ENCODE assay signal across 9 mouse cellular contexts in genomic region chr5:149412194-149412575, GRCm38 (mm10). TPM values are rescaled to one million over a fixed set of nuclear protein-coding genes. Genes with fewer than 3 reads are reported as not detected.
A peak's percentile ranks its signal among the peaks of the same experiment; 100 is the strongest.
DNase-seq lines count a peak whose midpoint lies in the region; ATAC-seq and TF ChIP-seq lines count a peak whose summit lies in the region.
"Had no signal": no experiment of that assay in that cellular context is flagged by ENCODE, and none has a peak within 500 bp of the region (broad histone marks: within the 10 kb centered on the region; RNA-seq: fewer than 3 reads in every experiment).

No protein-coding gene starts in this region.

- 34% methylated on average over 11 of the region's 11 CpGs for WGBS in heart, adult 2 months
- WGBS in forebrain, embryonic 15.5 days: 32% methylated on average over 11 of the region's 11 CpGs
- 30% methylated on average over 11 of the region's 11 CpGs for WGBS in liver, embryonic 12.5 days (ENCODE audit: insufficient replicate concordance)

- H3K9ac ChIP-seq in heart, adult 2 months (ENCODE audit: low read depth, low read length): peak overlapping the region; percentile 44
- peak overlapping the region; percentile 39 for H3K9ac ChIP-seq in forebrain, embryonic 15.5 days (replicated peaks)
- H3K9ac ChIP-seq in liver, embryonic 12.5 days: no peak overlapping the region

- no peaks in the 10 kb centered on the region; the same call in 1 of the 2 replicates for H3K4me1 ChIP-seq in heart, adult 2 months (ENCODE audit: control insufficient read depth, insufficient read depth, low read length)
- peaks cover 14% of the 10 kb centered on the region for H3K4me1 ChIP-seq in E14TG2a.4 (replicated peaks; ENCODE audit: low read depth, low read length)
- H3K4me1 ChIP-seq in forebrain, embryonic 15.5 days: peaks cover 22% of the 10 kb centered on the region
- H3K4me1 ChIP-seq in liver, embryonic 12.5 days: peaks cover 23% of the 10 kb centered on the region

- H3K4me3 ChIP-seq in heart, adult 2 months: peak overlapping the region; percentile 45
- H3K4me3 ChIP-seq in E14TG2a.4 (replicated peaks; ENCODE audit: low read length): peak overlapping the region; percentile 75
- H3K4me3 ChIP-seq in forebrain, embryonic 15.5 days: peak overlapping the region; percentile 26
- peak overlapping the region; percentile 20 for H3K4me3 ChIP-seq in liver, embryonic 12.5 days

- H3K79me2 ChIP-seq in heart, adult 2 months (replicated peaks; ENCODE audit: control insufficient read depth, insufficient read depth, low read length): no peaks in the 10 kb centered on the region

- H3K4me2 ChIP-seq in forebrain, embryonic 15.5 days (replicated peaks): peak overlapping the region; percentile 52
- peak overlapping the region; percentile 53 for H3K4me2 ChIP-seq in liver, embryonic 12.5 days

- intact Hi-C loops in heart, adult 2 months (cut with DNase I): loop anchor here (5.0 kb wide), 1 partner anchor 35 kb away; no protein-coding TSS in a partner anchor

- H3K36me3 ChIP-seq in heart, adult 2 months (ENCODE audit: control insufficient read depth, insufficient read depth, low read length): no peaks in the 10 kb centered on the region
- H3K36me3 ChIP-seq in E14TG2a.4 (ENCODE audit: insufficient read depth, low read length): no peaks in the 10 kb centered on the region
- H3K36me3 ChIP-seq in forebrain, embryonic 15.5 days: no peaks in the 10 kb centered on the region
- no peaks in the 10 kb centered on the region for H3K36me3 ChIP-seq in liver, embryonic 12.5 days

- peak overlapping the region; percentile 70 for H3K27ac ChIP-seq in heart, adult 2 months
- H3K27ac ChIP-seq in forebrain, embryonic 15.5 days (replicated peaks): no peak overlapping the region
- no peak overlapping the region for H3K27ac ChIP-seq in liver, embryonic 12.5 days

- no peak for TF ChIP-seq CTCF in heart, adult 2 months (IDR thresholded peaks at IDR 0.05)
- no peak for TF ChIP-seq CTCF in E14TG2a.4 (conservative IDR thresholded peaks at IDR 0.05; ENCODE audit: low read length)

- DNase-seq in heart, adult 2 months: no peak
- DNase-seq in heart, adult 18-20 months: no peak
- DNase-seq in adrenal gland, adult 18-20 months (ENCODE audit: low spot score in 2 of 2): no peak
- no peak for DNase-seq in thymus, postnatal 14 days

- TF ChIP-seq EP300 in heart, adult 2 months (IDR thresholded peaks at IDR 0.05; ENCODE audit: insufficient read depth, low read depth, low read length): no peak

- peaks cover 6% of the 10 kb centered on the region for H3K9me3 ChIP-seq in E14TG2a.4 (ENCODE audit: low read length)
- H3K9me3 ChIP-seq in forebrain, embryonic 15.5 days: no peaks in the 10 kb centered on the region
- H3K9me3 ChIP-seq in liver, embryonic 12.5 days (replicated peaks): no peaks in the 10 kb centered on the region

- TF ChIP-seq POLR2A in heart, adult 2 months (IDR thresholded peaks at IDR 0.05; ENCODE audit: insufficient read depth, low read depth, low read length): no peak

- ATAC-seq in forebrain, embryonic 15.5 days (replicated peaks): no peak; the same call in 1 of the 2 replicates
- peak; percentile 8; the same call in 1 of the 2 replicates for ATAC-seq in liver, embryonic 12.5 days
- ATAC-seq in megakaryocyte-erythroid progenitor cell, adult 5-6 weeks (replicated peaks; ENCODE audit: low FRiP score, low TSS enrichment, poor library complexity, severe bottlenecking): no peak
- ATAC-seq: inflammation-experienced regulatory T-cells, adult 6 months had no signal

- H3K27me3 ChIP-seq in heart, adult 2 months (ENCODE audit: control insufficient read depth, insufficient read depth, low read length): no peaks in the 10 kb centered on the region
- peaks cover 69% of the 10 kb centered on the region for H3K27me3 ChIP-seq in E14TG2a.4 (ENCODE audit: insufficient read depth, low read length)
- no peaks in the 10 kb centered on the region for H3K27me3 ChIP-seq in forebrain, embryonic 15.5 days
- H3K27me3 ChIP-seq in liver, embryonic 12.5 days (replicated peaks): peaks cover 24% of the 10 kb centered on the region

RNA-seq across cellular contexts. Expression of gene Medag, which starts 0.6 kb away (rescaled TPM):
- total RNA-seq in heart, adult 2 months (2021): 10 to 100 TPM; 12.3 to 12.5 TPM
- polyA plus RNA-seq in heart, adult 2 months (2012; rRNA removed): 6.7 and 10.9 TPM in 2 replicates
- 10 to 100 TPM in 1 of 2 experiments, 1 to 10 TPM in 1; 8.8 to 10.5 TPM for total RNA-seq in heart, adult 18-20 months (2021)
- polyA plus RNA-seq in forebrain, embryonic 15.5 days (2015; fragmentation: Nextera tagmentation; extraction: Ambion mirVana): 0.95 and 1.7 TPM in 2 replicates
- polyA plus RNA-seq in liver, embryonic 12.5 days (2016; fragmentation: Nextera tagmentation; extraction: Ambion mirVana): 0.35 and 0.57 TPM in 2 replicates
- not detected in 2 replicates for total RNA-seq in megakaryocyte-erythroid progenitor cell, adult 5-6 weeks (2014; fragmentation: Nextera tagmentation)
- not detected in 2 replicates for total RNA-seq in megakaryocyte-erythroid progenitor cell, adult 5-6 weeks (2017)
- 10 to 100 TPM in 1 of 2 experiments, 1 to 10 TPM in 1; 2.3 to 11.8 TPM for total RNA-seq in adrenal gland, adult 18-20 months (2021)

RNA-seq across cellular contexts. Expression of gene Tex26, which starts 27.3 kb away (rescaled TPM):
- total RNA-seq in heart, adult 2 months (2021): not detected
- not detected in 2 replicates for polyA plus RNA-seq in heart, adult 2 months (2012; rRNA removed)
- not detected for total RNA-seq in heart, adult 18-20 months (2021)
- 1.3 and 2.1 TPM in 2 replicates for polyA plus RNA-seq in forebrain, embryonic 15.5 days (2015; fragmentation: Nextera tagmentation; extraction: Ambion mirVana)
- 0.13 and 0.18 TPM in 2 replicates for polyA plus RNA-seq in liver, embryonic 12.5 days (2016; fragmentation: Nextera tagmentation; extraction: Ambion mirVana)
- total RNA-seq in megakaryocyte-erythroid progenitor cell, adult 5-6 weeks (2014; fragmentation: Nextera tagmentation): not detected in 2 replicates
- total RNA-seq in megakaryocyte-erythroid progenitor cell, adult 5-6 weeks (2017): not detected in 2 replicates
- total RNA-seq in adrenal gland, adult 18-20 months (2021): not detected
- polyA plus RNA-seq: inflammation-experienced regulatory T-cells, adult 6 months had no signal

Comparison
In these comparisons a context has a peak if more than half of its experiments do, and no peak if none do; other contexts are left out.
1. H3K4me3 ChIP-seq: peak in every context shown above with its lines; median percentile 75 in E14TG2a.4; 45 in heart, adult 2 months; 26 in forebrain, embryonic 15.5 days; 20 in liver, embryonic 12.5 days.